Mouse (Mus musculus): ENCODE measurements around the gene Otub2.

Otub2 gene

DNA sequence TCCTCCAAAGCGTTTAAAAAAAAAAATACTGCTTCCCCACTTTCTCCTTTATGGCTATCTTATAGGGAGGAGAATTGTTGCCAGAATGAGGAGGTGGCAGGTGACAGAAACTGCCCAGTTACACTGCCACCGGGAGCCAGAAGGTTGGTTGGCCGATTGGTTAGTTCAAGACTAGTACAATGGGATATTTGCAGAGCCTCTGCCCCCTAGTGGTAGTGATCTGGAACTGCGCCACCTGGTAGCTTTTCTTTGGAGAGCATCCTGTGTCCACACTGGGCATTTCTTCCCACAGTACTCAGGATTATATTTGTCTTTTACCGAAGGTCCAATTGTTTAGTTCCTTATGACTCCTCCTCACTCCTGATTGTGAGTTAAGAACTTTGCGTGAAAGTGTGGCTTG, 16.8 kb upstream of the Otub2 start:
- no peak for DNase-seq (ENCODE audit: low read depth, low spot score)

DNA sequence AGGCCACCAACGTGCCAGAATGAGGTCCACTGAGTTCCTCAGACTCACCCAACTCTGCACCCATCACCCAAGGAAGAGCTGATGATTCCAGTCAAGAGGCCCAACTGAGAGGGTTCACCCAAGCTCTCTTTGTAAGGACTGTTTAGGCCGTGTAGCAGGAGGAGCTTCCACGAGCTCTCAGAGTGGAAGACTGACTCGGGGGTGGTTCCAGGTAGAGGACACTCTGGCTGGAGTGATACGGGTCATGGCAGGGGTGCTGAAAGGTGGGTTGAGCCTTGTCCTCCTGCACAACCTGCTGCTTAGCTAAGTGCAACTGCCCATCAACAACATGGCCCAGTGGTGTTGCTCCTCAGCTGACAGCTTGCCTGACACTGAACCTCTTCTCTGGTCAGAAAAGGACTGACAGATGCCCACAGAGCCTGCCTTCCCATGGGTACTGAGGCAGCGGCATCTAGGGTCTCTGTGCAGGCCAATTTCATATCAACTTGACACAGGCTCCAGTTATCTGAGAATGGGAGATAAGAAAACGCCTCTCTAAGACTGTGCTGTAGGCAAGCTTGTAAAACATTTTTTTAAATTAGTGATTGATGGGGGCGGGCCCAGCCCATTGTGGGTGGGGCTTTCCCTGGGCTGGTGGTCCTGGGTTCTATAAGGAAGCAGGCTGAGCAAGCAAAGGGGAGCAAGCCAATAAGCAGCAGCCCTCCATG, 14.8 kb upstream of the Otub2 start:
- DNase-seq (ENCODE audit: low read depth, low spot score), result no peak

DNA sequence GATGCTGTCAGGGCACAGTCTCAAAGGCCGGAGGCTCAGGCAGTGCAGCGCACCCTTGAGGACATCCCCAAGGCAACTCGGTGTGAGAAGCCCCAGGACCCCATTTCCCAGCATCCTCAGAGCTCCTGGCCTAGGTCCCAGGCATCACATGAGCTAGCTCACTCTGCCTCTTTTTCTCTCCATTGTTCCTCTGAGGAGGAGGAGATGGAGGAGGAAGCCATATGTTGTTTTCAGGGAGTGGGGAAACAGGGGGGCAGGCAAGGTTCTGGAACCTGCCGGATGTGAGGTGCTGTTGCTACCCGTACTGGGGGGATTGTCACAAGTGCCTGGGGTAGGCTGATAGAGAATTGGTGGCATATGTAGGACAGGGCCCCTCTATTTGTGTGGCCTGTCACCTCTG, 12.4 kb upstream of the Otub2 start:
- peak; percentile 82 for DNase-seq (ENCODE audit: low read depth, low spot score)

GRCm38 (mm10) chr12:103376774-103377173, 11.7 kb upstream of the Otub2 start:
- DNase-seq (ENCODE audit: low read depth, low spot score), result peak; percentile 85

- DNase-seq (ENCODE audit: low read depth, low spot score), result no peak
Measured at GRCm38 (mm10) chr12:103380226-103380625, 8.3 kb upstream of the Otub2 start.

GRCm38 (mm10) chr12:103389348-103389727, 856 bp downstream of the Otub2 start:
- DNase-seq (ENCODE audit: low read depth, low spot score), result no peak

GRCm38 (mm10) chr12:103389982-103390381, 1.5 kb downstream of the Otub2 start:
- DNase-seq (ENCODE audit: low read depth, low spot score), result no peak

GRCm38 (mm10) chr12:103391098-103391497, 2.6 kb downstream of the Otub2 start:
- peak; percentile 71 for DNase-seq (ENCODE audit: low read depth, low spot score)

DNA sequence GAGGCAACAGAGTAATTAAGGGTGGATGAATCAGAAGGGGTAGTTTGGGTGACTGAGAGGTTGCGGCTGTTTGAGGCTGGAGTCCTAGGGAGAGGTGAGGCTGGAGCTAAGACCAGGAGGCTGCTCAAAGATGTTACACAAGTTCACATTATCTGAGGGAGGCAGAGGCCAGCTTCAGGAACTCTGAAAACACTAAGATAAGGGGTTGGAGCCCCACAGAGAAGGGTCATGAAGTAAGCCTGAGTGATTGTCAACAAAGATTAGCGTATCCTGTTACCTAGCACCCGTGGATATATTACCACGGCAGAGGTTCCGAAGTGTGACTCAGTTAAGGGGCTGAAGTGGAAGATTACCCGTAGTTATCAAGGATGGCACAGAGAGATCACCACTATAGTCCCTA, 5.0 kb downstream of the Otub2 start:
- DNase-seq (ENCODE audit: low read depth, low spot score), result no peak

DNA sequence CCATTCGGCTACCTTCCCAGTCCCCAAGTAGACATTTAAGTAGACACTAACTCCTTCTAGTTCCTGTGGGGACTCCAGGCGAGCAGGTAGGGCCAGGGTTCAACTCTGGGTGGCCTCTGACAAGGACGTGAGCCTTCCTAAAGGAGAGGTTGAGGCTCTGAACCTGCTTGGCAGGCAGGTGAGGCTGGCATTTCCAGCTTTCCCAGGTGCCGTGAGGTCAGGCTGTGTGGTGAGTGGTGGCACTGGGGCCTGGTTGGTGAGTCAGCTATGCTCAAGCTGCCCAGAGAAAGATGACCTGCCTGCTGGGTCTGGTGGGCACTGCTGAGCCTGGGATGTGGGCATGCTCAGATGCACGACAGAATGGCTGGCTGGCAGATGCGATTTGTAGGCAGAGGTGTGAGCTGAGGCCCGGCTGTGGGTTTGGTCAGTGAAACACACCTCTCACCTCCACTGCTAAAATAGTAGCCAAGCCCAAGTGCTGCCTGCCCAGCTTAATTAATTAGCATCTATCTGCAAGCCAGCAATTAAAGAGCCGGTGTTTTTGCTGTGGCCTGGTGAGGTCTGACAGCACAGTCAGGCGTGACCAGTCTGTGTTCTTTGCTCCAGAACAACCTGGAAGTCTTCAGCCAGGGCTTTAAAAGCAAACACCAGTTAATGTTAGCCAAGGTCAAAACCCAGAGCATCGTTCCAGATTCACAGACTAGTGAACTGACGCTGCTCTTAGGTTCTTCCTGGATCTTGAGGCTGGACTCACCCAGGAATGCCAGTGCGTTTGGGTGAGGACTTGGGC, 7.2 kb downstream of the Otub2 start:
- DNase-seq (ENCODE audit: low read depth, low spot score), result no peak

DNA sequence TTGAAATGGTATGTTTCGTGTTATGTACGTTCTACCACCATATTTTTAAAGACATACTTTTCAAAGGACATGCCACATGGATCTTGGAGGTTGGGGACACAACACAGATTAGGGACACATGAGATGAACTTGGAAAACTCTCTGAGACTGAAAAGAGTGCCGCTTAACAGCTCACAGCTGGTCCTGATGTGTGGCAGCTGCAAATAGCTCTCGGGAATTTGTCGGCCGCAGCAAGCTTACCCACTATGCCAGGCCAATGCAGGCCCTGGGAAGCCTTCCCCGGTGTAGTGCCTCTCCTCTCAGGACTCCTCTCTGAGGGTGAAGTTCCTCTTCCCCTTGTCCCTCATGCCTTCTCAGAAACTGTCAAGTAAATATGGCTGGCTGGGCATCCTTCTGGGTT, 8.3 kb downstream of the Otub2 start:
- DNase-seq (ENCODE audit: low read depth, low spot score), result no peak

DNA sequence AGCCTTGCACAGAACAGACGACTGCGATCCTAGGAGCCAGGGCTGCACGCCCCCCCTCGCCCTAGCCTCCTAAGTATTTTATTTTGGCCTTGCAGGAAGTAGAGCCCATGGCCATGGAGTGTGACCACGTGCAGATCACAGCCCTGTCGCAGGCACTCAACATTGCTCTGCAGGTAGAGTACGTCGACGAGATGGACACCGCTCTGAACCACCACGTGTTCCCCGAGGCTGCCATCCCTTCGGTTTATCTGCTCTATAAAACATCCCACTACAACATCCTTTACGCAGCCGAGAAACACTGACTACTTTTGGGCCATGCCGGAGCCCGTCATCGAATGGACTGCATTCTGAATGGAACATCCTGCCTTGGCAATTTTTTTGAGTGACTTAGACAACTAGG, 15.6 kb downstream of the Otub2 start:
- DNase-seq (ENCODE audit: low read depth, low spot score), result no peak

DNA sequence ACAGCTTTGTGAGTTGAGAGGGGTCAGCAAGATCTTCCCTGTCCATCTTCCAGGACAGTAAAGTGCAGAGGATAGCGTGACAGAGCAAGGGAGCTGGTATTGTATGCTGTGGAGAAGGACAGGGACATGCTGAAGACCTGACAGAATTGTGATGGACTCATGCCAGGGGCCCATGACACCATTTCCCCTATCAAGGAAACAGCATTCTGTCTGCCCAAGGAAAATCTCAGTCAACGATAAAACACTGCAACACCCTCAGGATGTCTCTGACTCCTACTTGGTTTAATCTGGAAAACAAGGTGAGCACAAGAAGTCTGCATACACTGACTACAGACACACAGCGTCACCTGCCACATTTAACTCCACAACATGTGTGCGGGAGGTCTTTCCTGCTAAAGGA, 19.2 kb downstream of the Otub2 start, which contains the start of gene 9330161L09Rik:
TSS of gene 9330161L09Rik (minus strand) at position 101 of the 400 bp plus-strand sequence.
- no peak for DNase-seq (ENCODE audit: low read depth, low spot score)

GRCm38 (mm10) chr12:103408144-103408543, 19.7 kb downstream of the Otub2 start:
- DNase-seq (ENCODE audit: low read depth, low spot score), result peak; percentile 62

DNA sequence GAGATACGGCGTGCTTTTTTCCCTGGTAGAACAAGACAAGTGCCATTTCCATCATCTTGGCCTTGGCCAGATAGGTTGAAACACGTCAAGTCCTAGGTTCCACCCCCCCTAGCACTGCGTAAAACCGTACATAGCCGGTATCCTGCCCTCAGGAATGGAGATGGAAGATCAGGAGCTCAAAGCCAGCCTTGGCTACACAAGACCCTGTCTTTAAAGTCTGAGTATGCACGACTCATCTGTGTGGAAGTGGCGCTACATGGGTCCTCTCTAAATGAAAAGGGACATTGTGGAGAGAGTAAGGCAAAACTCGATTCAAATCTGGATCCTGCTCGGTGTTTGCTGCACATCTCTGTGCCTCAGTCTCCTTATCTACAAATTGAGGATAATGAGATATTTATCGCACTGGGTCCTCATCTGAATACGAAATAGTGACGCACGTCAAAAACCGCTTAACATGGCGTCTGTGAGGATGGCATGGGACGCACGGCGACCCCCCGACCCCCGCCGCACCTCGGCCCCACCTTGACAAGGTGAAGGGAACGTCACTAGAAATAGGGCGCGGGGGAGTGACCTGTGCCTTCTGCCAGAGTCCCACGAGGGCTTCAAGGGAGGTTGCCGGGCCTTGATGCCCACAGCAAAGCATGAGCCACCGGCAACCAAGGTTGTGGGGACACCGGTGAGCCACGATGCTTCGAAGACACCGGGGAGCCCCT, 36.7 kb downstream of the Otub2 start:
- no peak for DNase-seq (ENCODE audit: low read depth, low spot score)

DNA sequence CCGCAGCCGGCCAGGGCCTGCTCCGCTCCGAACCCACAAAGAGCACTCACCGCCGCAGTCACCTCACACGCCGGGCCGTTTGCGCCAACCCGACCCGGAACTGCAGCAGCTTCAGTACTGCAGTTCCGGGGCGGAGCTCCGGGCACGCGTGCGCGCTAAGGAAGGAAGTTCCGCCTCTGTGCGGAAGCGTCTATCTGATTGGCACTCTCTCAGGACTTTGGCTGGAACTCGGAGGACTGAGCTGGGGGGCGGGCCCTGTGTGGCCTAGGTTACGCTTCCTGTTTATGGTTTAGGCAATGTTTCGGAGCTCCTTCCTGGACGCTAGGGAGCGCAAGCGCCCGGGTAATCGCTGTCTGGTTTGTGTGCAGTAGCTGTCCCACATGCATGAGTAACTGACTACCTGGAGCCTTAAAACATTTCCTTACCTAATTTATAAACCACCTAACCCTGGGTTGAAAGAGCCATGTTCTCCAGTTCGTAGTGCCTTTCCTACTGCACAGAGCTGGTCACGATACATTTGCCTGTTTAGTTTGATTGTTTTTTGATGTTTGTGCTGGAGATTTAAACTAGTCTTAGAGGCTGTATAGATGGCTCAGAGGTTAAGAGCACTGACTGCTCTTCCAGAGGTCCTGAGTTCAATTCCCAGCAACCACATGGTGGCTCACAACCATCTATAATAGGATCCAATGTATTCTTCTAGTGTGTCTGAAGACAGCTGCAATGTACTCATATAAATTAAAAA, 37.4 kb downstream of the Otub2 start, which contains the start of gene Ddx24:
TSS of gene Ddx24 (minus strand) at position 102 of the 742 bp plus-strand sequence.
- DNase-seq (ENCODE audit: low read depth, low spot score), result peak; percentile 99

GRCm38 (mm10) chr12:103426710-103427109, 38.2 kb downstream of the Otub2 start:
- DNase-seq (ENCODE audit: low read depth, low spot score), result no peak

- no peak for DNase-seq (ENCODE audit: low read depth, low spot score)
Measured at GRCm38 (mm10) chr12:103433430-103433829, 44.9 kb downstream of the Otub2 start.

GRCm38 (mm10) chr12:103433986-103434731, 45.7 kb downstream of the Otub2 start, which contains the start of gene Ifi27:
Gene Ifi27, plus strand, starts transcription at chr12:103434211.
- peak; percentile 74 for DNase-seq (ENCODE audit: low read depth, low spot score)

- DNase-seq (ENCODE audit: low read depth, low spot score), result no peak
Measured at GRCm38 (mm10) chr12:103434861-103435260, 46.4 kb downstream of the Otub2 start.

- DNase-seq (ENCODE audit: low read depth, low spot score), result no peak
Measured at GRCm38 (mm10) chr12:103437601-103438000, 49.1 kb downstream of the Otub2 start.
